Mouse (Mus musculus) cerebellum, adult 18-20 months (tissue): ENCODE data around the gene Kdelr3.

Source experiments
- DNase-seq, 2 experiments: peaks; one replicate each; pipeline ENCODE4 v3.0.0; 2021

Gene Kdelr3

GRCm38 (mm10) chr15:79575543-79576222 is 59.5 kb downstream of the Kdelr3 start:
- DNase-seq = no peak

DNA sequence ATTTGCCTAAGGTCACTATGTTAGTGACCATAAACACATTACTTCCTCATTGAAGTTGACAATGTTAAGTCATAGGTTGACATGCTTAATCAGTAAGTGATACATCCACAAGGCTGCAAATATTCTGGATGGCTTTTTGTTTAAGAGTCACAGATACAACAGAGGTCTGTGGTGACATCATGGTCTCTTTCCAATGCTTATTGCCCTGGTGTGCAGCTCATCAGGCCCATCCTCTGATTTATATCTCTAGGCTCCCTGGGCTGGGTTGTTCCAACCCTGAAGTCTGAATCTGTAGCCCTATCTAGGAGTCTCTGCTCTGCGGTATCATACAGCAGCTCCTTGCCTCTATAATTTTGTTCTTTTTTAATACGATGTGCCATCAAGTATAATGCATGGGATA is 60.7 kb downstream of the Kdelr3 start:
- no peak for DNase-seq
